Mouse (Mus musculus): Measurements from ENCODE around the gene Slc26a9.
A peak's percentile ranks its signal among the peaks of the same experiment; 100 is the strongest.

DNA sequence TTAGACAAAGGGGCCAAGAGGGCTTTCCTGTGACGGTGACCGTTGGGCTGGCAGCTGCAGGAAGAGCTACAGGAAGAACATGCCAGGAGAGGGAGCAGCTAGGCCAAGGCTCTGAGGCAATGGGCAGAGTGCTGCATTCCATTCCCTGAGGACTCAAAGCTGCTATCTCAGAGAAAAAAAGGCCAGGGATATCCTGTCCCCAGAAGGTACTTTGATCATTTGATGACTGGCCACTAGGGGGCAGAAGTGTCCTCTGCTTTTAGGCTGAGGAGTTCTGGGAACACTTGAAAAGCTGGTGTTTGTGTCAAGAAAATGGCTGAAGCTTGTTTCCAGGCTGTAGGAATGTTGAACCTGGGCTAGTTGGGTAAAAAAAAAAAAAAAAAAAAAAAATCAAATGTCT lies 31.4 kb upstream of the Slc26a9 start:
- TF ChIP-seq CTCF (IDR thresholded peaks at IDR 0.05; ENCODE audit: extremely low read depth, insufficient read length, insufficient replicate concordance, low read depth, low read length) (peak; percentile 45; the same call in 1 of the 2 replicates), POLR2A (IDR thresholded peaks at IDR 0.05; ENCODE audit: low read depth, low read length) (no peak)
